Mouse (Mus musculus) right cerebral cortex, postnatal 10 days (tissue): ENCODE measurements around the gene Rab8b.
"Not testable (repeated sequence)": the region's sequence is repeated elsewhere in the genome, so short reads cannot be mapped to it uniquely, and the experiment has no call there.

Experiments
- DNase-seq, 2 experiments: peaks; one replicate each; pipeline ENCODE4 v3.0.0; 2021; ENCODE audit warnings: low spot score in 2 of 2

Rab8b gene

GRCm38 (mm10) chr9:66846822-66847221 lies 72.7 kb downstream of the Rab8b start:
- no peak for DNase-seq

- no peak for DNase-seq
These were observed 84.4 kb downstream of the Rab8b start for GRCm38 (mm10) chr9:66835097-66835480.

- DNase-seq, result peak; percentile 99
These were observed 85.0 kb downstream of the Rab8b start, which contains the start of gene Aph1c for GRCm38 (mm10) chr9:66834318-66835096. Gene Aph1c, minus strand, starts transcription at chr9:66834726.

GRCm38 (mm10) chr9:66833851-66834250 lies 85.6 kb downstream of the Rab8b start:
- DNase-seq, result peak; percentile 25 to 43

- no peak for DNase-seq
These were observed 87.0 kb downstream of the Rab8b start for GRCm38 (mm10) chr9:66832366-66832908.

GRCm38 (mm10) chr9:66825990-66826389 lies 93.5 kb downstream of the Rab8b start:
- peak in 1 of 2 experiments; percentile 49 for DNase-seq

GRCm38 (mm10) chr9:66822255-66822654 lies 97.2 kb downstream of the Rab8b start:
- DNase-seq, result not testable (repeated sequence)

GRCm38 (mm10) chr9:66820996-66821395 lies 98.5 kb downstream of the Rab8b start:
- no peak for DNase-seq

GRCm38 (mm10) chr9:66813392-66813791 lies 106.1 kb downstream of the Rab8b start:
- no peak for DNase-seq

GRCm38 (mm10) chr9:66805951-66806350 lies 113.5 kb downstream of the Rab8b start:
- DNase-seq, result not testable (repeated sequence)

GRCm38 (mm10) chr9:66801947-66802346 lies 117.5 kb downstream of the Rab8b start:
- no peak for DNase-seq

- no peak for DNase-seq
These were observed 122.7 kb downstream of the Rab8b start, which contains the start of gene Gm10647 for GRCm38 (mm10) chr9:66796739-66797138. Gene Gm10647, plus strand, starts transcription at chr9:66797039.

- peak; percentile 95 to 96 for DNase-seq
These were observed 123.8 kb downstream of the Rab8b start, which contains the start of gene Aph1b for GRCm38 (mm10) chr9:66795464-66796324. Gene Aph1b, minus strand, starts transcription at chr9:66795490.

GRCm38 (mm10) chr9:66794629-66795463 lies 124.6 kb downstream of the Rab8b start:
- DNase-seq, result no peak
